Mouse (Mus musculus): ENCODE results near the gene Ryr2.
"Not testable (repeated sequence)": the region's sequence is repeated elsewhere in the genome, so short reads cannot be mapped to it uniquely, and the experiment has no call there.

The Ryr2 gene

GRCm38 (mm10) chr13:11880503-11881227 lies 226.1 kb downstream of the Ryr2 start:
- no peak for DNase-seq (ENCODE audit: low read depth)

GRCm38 (mm10) chr13:11879037-11879436 lies 227.7 kb downstream of the Ryr2 start:
- no peak for DNase-seq (ENCODE audit: low read depth)

- no peak for DNase-seq (ENCODE audit: low read depth)
Measured at GRCm38 (mm10) chr13:11874852-11875251, 231.9 kb downstream of the Ryr2 start.

GRCm38 (mm10) chr13:11869971-11870370 lies 236.8 kb downstream of the Ryr2 start:
- DNase-seq (ENCODE audit: low read depth), result no peak

- DNase-seq (ENCODE audit: low read depth), result no peak
Measured at GRCm38 (mm10) chr13:11869486-11869885, 237.3 kb downstream of the Ryr2 start.

- DNase-seq (ENCODE audit: low read depth), result no peak
Measured at GRCm38 (mm10) chr13:11868979-11869378, 237.8 kb downstream of the Ryr2 start.

GRCm38 (mm10) chr13:11868056-11868455 lies 238.7 kb downstream of the Ryr2 start:
- no peak for DNase-seq (ENCODE audit: low read depth)

GRCm38 (mm10) chr13:11865261-11865660 lies 241.5 kb downstream of the Ryr2 start:
- DNase-seq (ENCODE audit: low read depth), result no peak

- no peak for DNase-seq (ENCODE audit: low read depth)
Measured at GRCm38 (mm10) chr13:11851691-11852090, 255.1 kb downstream of the Ryr2 start.

GRCm38 (mm10) chr13:11843889-11844288 lies 262.9 kb downstream of the Ryr2 start:
- DNase-seq (ENCODE audit: low read depth), result no peak

- no peak for DNase-seq (ENCODE audit: low read depth)
Measured at GRCm38 (mm10) chr13:11837870-11838269, 268.9 kb downstream of the Ryr2 start.

- DNase-seq (ENCODE audit: low read depth), result no peak
Measured at GRCm38 (mm10) chr13:11837152-11837551, 269.6 kb downstream of the Ryr2 start.

GRCm38 (mm10) chr13:11836304-11837078 lies 270.3 kb downstream of the Ryr2 start:
- no peak for DNase-seq (ENCODE audit: low read depth)

- DNase-seq (ENCODE audit: low read depth), result no peak
Measured at GRCm38 (mm10) chr13:11831210-11831609, 275.5 kb downstream of the Ryr2 start.

GRCm38 (mm10) chr13:11825563-11826226 lies 281.1 kb downstream of the Ryr2 start:
- no peak for DNase-seq (ENCODE audit: low read depth)

- no peak for DNase-seq (ENCODE audit: low read depth)
Measured at GRCm38 (mm10) chr13:11818723-11819122, 288.0 kb downstream of the Ryr2 start.

GRCm38 (mm10) chr13:11809365-11809764 lies 297.4 kb downstream of the Ryr2 start:
- DNase-seq (ENCODE audit: low read depth), result not testable (repeated sequence)

GRCm38 (mm10) chr13:11792536-11792935 lies 314.2 kb downstream of the Ryr2 start:
- DNase-seq (ENCODE audit: low read depth), result no peak

- no peak for DNase-seq (ENCODE audit: low read depth)
Measured at GRCm38 (mm10) chr13:11790536-11790935, 316.2 kb downstream of the Ryr2 start.

GRCm38 (mm10) chr13:11782411-11783155 lies 324.2 kb downstream of the Ryr2 start:
- DNase-seq (ENCODE audit: low read depth), result no peak

- DNase-seq (ENCODE audit: low read depth), result no peak
Measured at GRCm38 (mm10) chr13:11781065-11781464, 325.7 kb downstream of the Ryr2 start.

- DNase-seq (ENCODE audit: low read depth), result no peak
Measured at GRCm38 (mm10) chr13:11777726-11778125, 329.0 kb downstream of the Ryr2 start.
